In genomic region chr9:48760449-48761174, GRCm38 (mm10) we compare ENCODE assay signal across 8 mouse cellular contexts.
DNase-seq lines count a peak whose midpoint lies in the region; ATAC-seq and TF ChIP-seq lines count a peak whose summit lies in the region.

No protein-coding gene starts in this region.

- WGBS in forebrain, embryonic 14.5 days, result 35% methylated on average over 13 of the region's 13 CpGs
- 16% methylated on average over 13 of the region's 13 CpGs for WGBS in heart, embryonic 15.5 days
- 49% methylated on average over 13 of the region's 13 CpGs for WGBS in liver, postnatal 0 days (ENCODE audit: insufficient replicate concordance)

- H3K27ac ChIP-seq in forebrain, embryonic 14.5 days (ENCODE audit: low read depth, low read length), result peak overlapping the region; percentile 59
- H3K27ac ChIP-seq in heart, embryonic 15.5 days, result peak overlapping the region; percentile 75
- H3K27ac ChIP-seq in liver, postnatal 0 days (ENCODE audit: low read depth), result no peak overlapping the region

- H3K9ac ChIP-seq in forebrain, embryonic 14.5 days (ENCODE audit: low read length), result no peak overlapping the region
- H3K9ac ChIP-seq in heart, embryonic 15.5 days, result no peak overlapping the region
- H3K9ac ChIP-seq in liver, postnatal 0 days (replicated peaks), result no peak overlapping the region

- H3K27me3 ChIP-seq in forebrain, embryonic 14.5 days (replicated peaks; ENCODE audit: control insufficient read depth, insufficient read depth, low read length), result no peaks in the 10 kb centered on the region
- H3K27me3 ChIP-seq in heart, embryonic 15.5 days, result no peaks in the 10 kb centered on the region
- H3K27me3 ChIP-seq in liver, postnatal 0 days (ENCODE audit: insufficient read depth, low read length), result no peaks in the 10 kb centered on the region

- DNase-seq in ovary, adult 18-20 months (ENCODE audit: low spot score), result peak; percentile 75
- DNase-seq in ovary, postnatal 14 days (ENCODE audit: low spot score), result no peak
- peak; percentile 94 for DNase-seq in forebrain, embryonic 14.5 days (ENCODE audit: low spot score)
- DNase-seq in kidney, postnatal 14 days, result peak; percentile 87
- DNase-seq in liver, postnatal 0 days, result peak; percentile 50
- DNase-seq in retina, postnatal 7 days (ENCODE audit: low read depth, low spot score), result peak; percentile 35
- no peak for DNase-seq in urinary bladder, postnatal 4 days (ENCODE audit: low spot score in 2 of 2)

- H3K4me2 ChIP-seq in forebrain, embryonic 14.5 days (ENCODE audit: low read length), result no peak overlapping the region
- peak overlapping the region; percentile 27 for H3K4me2 ChIP-seq in heart, embryonic 15.5 days
- H3K4me2 ChIP-seq in liver, postnatal 0 days (ENCODE audit: low read depth, low read length), result no peak overlapping the region

- ATAC-seq in forebrain, embryonic 14.5 days, result peak; percentile 90
- ATAC-seq in heart, embryonic 15.5 days (replicated peaks; ENCODE audit: insufficient number of reproducible peaks, insufficient read depth, low FRiP score, low read depth), result peak; percentile 86
- peak; percentile 43 for ATAC-seq in liver, postnatal 0 days

- H3K9me3 ChIP-seq in forebrain, embryonic 14.5 days (replicated peaks; ENCODE audit: control insufficient read depth, low read length), result no peaks in the 10 kb centered on the region
- H3K9me3 ChIP-seq in heart, embryonic 15.5 days (replicated peaks), result no peaks in the 10 kb centered on the region
- H3K9me3 ChIP-seq in liver, postnatal 0 days (ENCODE audit: low read length), result no peaks in the 10 kb centered on the region

- no peak for TF ChIP-seq EP300 in liver, postnatal 0 days (IDR thresholded peaks at IDR 0.05; ENCODE audit: low read depth)

- no peak overlapping the region for H3K4me3 ChIP-seq in forebrain, embryonic 14.5 days (ENCODE audit: low read depth, low read length)
- no peak overlapping the region for H3K4me3 ChIP-seq in heart, embryonic 15.5 days
- H3K4me3 ChIP-seq in liver, postnatal 0 days (ENCODE audit: low read depth, low read length), result no peak overlapping the region

- H3K4me1 ChIP-seq in forebrain, embryonic 14.5 days (ENCODE audit: control insufficient read depth, insufficient read depth, low read length), result peaks cover 22% of the 10 kb centered on the region
- H3K4me1 ChIP-seq in heart, embryonic 15.5 days (replicated peaks), result peaks cover 35% of the 10 kb centered on the region
- H3K4me1 ChIP-seq in liver, postnatal 0 days (ENCODE audit: insufficient read depth), result peaks cover 27% of the 10 kb centered on the region

- no peak for TF ChIP-seq CTCF in liver, postnatal 0 days (IDR thresholded peaks at IDR 0.05; ENCODE audit: low read depth)

- H3K36me3 ChIP-seq in forebrain, embryonic 14.5 days (ENCODE audit: control insufficient read depth, insufficient read depth, low read length), result no peaks in the 10 kb centered on the region
- H3K36me3 ChIP-seq in heart, embryonic 15.5 days, result no peaks in the 10 kb centered on the region
- no peaks in the 10 kb centered on the region; the same call in 1 of the 2 replicates for H3K36me3 ChIP-seq in liver, postnatal 0 days (replicated peaks; ENCODE audit: insufficient read depth, low read length)

Comparison
In these comparisons a context has a peak if more than half of its experiments do, and no peak if none do; other contexts are left out.
1. DNase-seq: peak in ovary, adult 18-20 months (single experiment), forebrain, embryonic 14.5 days (single experiment), kidney, postnatal 14 days (single experiment), liver, postnatal 0 days (single experiment) and retina, postnatal 7 days (single experiment); none in ovary, postnatal 14 days (single experiment) and urinary bladder, postnatal 4 days (0 of 2).
2. Peak in every context shown above with its lines, with median percentiles within 50 percentile points of each other: ATAC-seq.